Mouse (Mus musculus): ENCODE measurements around the gene Nudt21. TPM values are rescaled to one million over a fixed set of nuclear protein-coding genes. Genes with fewer than 3 reads are reported as not detected.
A peak's percentile ranks its signal among the peaks of the same experiment; 100 is the strongest.
"Not testable (repeated sequence)": the region's sequence is repeated elsewhere in the genome, so short reads cannot be mapped to it uniquely, and the experiment has no call there.

Gene Nudt21
- total RNA-seq (2021) = 10 to 100 TPM; 52.5 to 53.9 TPM
- long read RNA-seq, experiment 1, full-length matches to known transcripts = 27 of 28 reads
- long read RNA-seq, experiment 1, partial matches to known transcripts = 1 of 28 reads
- long read RNA-seq, experiment 1, other reads (novel, unspliced or antisense) = 0 of 28 reads
- long read RNA-seq, experiment 2, full-length matches to known transcripts = 26 of 31 reads
- long read RNA-seq, experiment 2, partial matches to known transcripts = 1 of 31 reads
- long read RNA-seq, experiment 2, other reads (novel, unspliced or antisense) = 4 of 31 reads

DNA sequence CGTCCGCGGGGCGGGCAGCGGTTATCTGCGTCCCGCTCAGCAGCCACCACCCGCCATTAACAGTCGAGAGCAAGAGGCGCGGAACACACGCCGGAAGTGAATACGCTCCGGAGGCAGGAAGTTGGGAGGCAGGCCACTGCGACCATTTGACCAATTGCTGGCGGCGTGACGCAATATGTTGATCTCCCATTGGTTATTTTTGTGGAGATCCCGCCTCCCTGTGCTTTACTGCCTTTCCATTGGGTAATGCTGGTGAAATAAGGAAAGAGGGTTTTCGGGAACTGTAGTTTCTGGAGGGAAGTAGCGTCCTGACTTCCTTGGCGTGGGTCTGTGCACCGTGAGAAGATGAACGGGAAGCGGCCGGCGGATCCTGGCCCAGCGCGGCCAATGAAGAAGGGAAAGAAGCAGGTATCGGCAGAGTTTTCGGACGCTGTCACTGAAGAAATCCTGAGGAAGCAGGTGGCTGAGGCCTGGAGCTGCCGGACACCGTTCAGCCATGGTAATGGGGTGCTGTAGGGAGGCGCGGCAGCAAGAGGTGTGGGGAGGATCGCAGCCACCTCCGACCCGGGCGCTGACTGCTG is at the start of gene Nudt21, which contains the start of gene Ogfod1:
Gene Nudt21, minus strand, starts transcription at position 88 of the 581 bp plus-strand sequence.
Gene Ogfod1, plus strand, starts transcription at position 255 of the 581 bp plus-strand sequence.
- DNase-seq (ENCODE audit: low spot score in 2 of 2) = peak; percentile 98 to 99
- intact Hi-C loops (cut with DNase I) = no loop called here

DNA sequence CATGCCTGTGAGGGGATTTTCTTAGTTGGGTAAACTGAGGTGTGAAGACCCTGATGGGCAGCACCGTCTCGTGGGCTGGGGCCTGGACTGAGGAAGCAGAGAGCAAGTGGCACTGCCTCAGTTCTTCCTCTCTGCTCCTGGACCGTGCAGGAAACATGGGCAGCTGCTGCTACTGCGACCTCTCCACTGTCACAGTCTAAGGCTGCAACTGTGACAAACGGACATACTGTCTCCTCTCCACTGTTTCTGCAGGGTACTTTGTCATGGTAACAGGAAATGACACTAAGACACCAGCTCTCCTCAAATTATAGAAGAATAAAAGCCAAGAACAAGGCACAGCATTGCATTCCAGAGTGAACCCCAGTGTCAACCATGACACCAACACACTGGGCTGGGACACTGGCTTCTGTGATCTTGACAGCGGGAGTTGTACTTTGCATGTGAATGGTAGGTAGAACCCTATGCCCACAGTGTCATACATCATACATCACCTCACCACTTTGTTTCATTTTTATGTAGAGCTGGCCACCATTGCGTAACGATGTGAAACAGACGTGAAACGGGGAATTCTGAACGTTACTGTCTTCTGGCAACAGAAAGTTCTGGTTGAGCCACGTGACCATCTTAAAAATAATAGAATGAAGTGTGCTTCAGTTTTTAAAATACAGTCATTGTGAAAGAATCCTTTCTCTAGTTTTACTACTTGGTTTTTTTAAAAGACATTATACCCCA is 39.8 kb upstream of the Nudt21 start:
- intact Hi-C loops (cut with DNase I) = no loop called here
- DNase-seq (ENCODE audit: low spot score in 2 of 2) = no peak

DNA sequence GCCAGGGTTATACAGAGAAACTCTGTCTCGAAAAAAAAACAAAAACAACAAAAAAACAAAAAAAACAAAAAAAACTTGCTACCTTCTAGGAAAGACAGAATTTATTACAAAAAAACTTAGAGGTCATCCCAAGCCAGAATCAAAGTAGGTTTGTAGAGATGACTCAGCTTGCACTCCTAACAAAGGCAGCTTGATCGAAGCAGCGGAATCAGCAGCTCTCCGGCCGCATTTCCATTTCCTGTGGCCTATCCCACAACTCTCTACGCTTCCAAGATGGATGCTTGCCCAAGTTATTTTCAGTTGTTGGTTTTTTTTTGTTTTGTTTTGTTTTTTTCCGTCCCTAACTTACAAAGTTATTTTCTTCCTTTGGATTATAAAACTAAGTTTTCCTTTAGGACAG is 32.0 kb upstream of the Nudt21 start:
- DNase-seq (ENCODE audit: low spot score in 2 of 2) = no peak
- intact Hi-C loops (cut with DNase I) = no loop called here

DNA sequence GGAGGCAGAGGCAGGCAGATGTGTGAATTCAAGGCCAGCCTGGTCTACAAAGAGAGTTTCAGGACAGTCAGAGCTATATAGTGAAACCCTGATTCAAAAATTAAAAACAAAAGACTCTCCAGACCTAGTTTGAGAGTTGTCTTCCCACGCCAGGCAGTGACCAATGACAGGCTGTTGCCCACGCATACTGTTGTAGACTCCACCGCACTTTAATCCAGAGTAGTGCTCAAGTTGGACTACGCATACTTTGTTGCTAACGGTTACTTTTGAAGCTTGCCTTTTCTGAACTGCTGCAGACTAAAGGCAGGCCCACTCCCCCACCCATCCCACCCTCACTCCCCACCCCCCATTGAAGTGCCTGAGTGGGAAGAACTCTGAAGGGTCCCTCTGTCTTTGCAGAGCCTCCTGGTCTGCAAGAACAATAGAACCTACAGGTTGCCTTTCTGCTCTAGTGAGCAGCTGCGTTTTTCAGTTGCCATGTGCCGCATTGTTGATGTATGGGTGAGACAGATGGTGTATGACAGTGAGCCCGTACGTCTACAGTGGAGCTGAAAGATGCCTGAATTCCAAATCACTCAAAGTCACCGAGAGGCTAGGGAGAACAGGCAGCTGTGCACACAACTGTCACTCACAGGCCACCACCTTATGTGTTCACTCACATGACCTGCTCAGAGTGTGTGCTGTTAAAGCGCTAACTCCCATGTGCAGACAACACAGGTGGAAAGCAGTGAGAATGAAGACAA is 29.5 kb upstream of the Nudt21 start:
- intact Hi-C loops (cut with DNase I) = no loop called here
- DNase-seq (ENCODE audit: low spot score in 2 of 2) = peak in 1 of 2 experiments; percentile 27

DNA sequence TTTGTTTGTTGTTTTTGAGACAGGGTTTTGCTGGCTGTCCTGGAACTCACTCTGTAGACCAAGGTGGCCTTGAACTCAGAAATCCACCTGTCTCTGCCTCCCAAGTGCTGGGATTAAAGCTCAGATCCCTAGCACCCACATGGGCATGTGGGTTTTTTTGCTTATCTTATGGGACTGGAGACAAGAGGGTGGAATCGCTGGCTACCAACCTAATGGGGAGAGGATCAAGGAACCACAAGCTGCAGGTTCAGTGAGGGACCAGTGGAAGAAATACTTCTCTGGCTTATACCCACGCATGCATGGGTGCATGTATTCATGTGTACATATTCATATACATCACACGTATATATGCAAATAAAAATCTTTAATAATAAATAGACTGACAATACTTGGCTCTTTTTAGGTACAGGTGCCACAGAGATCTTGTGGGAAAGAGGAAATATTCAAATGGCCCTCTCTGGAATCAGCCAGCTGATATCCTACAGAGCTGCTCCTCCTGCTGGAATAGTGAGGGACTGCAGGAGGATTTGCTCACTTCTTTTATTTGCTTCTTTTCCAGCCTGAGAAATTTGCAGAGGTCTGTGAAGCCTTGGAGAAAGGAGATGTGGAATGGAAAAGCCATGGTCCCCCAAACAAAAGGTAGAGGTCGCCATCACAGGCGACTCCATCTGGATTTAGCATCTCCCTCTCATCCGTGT is 20.5 kb upstream of the Nudt21 start:
- intact Hi-C loops (cut with DNase I) = no loop called here
- peak; percentile 76 to 78 for DNase-seq (ENCODE audit: low spot score in 2 of 2)

DNA sequence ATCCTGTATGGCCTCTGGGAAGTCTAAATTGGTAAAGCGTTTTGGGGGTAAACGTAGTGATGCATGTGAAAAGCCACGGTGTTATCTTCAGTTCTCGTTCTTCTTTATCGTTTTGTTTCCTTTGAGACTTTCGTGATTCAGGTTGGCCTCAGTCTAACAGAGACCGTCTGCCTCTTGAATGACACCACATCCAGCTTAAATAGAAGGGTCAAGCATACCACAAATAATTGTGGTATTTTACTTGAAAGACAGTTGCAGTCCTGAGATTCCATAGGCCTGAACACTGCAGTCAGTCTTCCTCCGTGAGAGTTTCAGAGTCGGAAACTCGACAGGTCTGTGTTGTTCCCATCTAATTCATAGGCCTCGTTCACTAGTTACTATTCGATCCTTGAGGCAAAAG is 15.9 kb upstream of the Nudt21 start:
- intact Hi-C loops (cut with DNase I) = no loop called here
- no peak for DNase-seq (ENCODE audit: low spot score in 2 of 2)

DNA sequence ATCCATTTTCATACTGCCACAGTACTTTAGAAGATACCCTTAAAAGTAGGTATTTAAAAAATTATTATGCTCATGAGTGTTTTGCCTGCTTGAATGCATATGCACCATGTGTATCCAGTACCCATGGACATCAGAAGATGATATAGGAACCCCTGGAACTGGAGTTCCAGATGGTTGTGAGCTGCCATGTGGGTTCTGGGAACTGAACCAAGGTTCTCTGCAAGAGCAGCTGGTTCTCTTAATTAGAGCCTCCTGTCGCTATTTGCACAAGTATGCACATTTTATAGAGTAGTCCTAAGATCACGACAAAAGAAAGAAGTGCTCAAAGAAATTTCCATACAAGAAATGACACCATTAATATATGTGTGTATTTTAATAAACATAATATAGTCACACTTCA is 11.0 kb upstream of the Nudt21 start:
- intact Hi-C loops (cut with DNase I) = no loop called here
- no peak for DNase-seq (ENCODE audit: low spot score in 2 of 2)

DNA sequence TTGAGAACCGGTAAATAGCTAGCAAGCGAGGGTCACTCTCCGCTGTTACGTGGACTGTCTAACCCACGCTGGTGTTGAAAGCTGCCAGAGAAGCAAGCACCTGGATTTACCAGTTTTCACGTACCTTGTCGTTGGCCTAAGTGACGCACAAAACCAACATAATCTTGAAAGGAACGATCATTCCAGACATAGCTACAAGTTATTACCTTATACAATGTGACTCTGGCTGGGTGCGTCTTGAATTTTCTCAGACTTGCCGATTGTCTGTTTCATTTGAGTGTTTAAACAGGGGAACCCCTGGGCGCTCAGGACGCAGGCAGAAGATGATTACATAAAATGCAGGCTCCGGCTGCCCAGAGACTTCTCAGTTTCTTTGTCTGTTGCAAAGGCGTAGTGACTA is 975 bp upstream of the Nudt21 start:
- intact Hi-C loops (cut with DNase I) = no loop called here
- no peak for DNase-seq (ENCODE audit: low spot score in 2 of 2)

DNA sequence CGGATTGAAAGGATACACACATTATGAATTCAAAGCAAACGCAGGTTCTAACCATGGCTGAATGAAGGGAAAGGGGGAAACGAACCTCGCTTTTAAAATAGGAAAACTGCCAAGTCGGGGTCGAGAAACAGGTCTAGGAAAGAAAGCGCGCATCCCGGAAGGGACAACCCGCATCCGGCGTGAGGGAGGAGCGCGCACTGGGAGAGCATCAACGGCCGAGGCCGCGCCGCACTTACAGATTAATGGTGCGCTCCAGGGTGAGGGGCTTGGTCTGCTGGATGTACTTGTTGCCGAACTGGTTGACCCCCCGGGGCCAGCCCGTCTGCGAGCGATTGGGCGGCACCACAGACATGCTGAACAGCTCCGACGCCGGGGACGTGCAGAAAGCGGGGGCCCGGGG is 290 bp downstream of the Nudt21 start:
- DNase-seq (ENCODE audit: low spot score in 2 of 2) = peak; percentile 62 to 69
- intact Hi-C loops (cut with DNase I) = not testable (repeated sequence)

DNA sequence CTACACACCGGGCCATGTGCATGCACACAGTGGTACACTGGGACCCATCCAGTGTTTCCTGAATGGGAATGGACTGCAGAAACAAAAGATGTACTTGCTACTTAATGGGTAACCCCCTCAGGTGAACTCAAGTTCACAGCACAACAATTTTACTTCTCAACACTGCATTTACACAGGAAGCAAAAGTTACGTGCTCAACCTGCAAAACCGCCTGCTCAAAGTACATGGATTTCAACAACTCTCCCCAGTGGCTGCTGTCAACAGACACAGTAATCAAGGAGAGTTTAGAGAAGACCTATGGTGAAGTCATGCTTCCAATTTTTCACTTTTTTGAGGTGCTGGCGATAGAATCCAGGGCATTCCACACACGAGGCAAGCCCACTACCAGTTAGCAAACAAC is 1.6 kb downstream of the Nudt21 start:
- DNase-seq (ENCODE audit: low spot score in 2 of 2) = no peak

DNA sequence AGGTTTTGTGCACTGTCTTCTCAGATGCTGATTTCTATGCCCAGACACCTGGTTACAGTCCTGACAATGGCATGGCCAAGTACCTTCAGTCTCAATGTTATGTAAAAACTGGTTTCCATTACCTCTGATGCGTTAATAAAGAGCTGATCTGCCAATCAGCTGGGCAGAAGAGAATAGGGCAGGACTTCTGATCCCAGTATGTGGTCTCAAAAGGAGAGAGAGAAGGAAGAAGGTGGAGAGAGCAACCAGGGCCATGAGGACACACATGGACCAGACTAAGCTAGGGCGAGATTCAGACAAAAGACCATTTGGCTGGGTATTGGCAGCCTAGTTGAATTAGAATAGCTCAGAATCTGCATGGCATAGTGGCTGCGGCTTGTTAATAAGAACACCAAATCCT is 3.2 kb downstream of the Nudt21 start:
- intact Hi-C loops (cut with DNase I) = no loop called here
- no peak for DNase-seq (ENCODE audit: low spot score in 2 of 2)

More for the DNA sequence above, 1.6 kb downstream of the Nudt21 start:
- intact Hi-C loops (cut with DNase I) = no loop called here

DNA sequence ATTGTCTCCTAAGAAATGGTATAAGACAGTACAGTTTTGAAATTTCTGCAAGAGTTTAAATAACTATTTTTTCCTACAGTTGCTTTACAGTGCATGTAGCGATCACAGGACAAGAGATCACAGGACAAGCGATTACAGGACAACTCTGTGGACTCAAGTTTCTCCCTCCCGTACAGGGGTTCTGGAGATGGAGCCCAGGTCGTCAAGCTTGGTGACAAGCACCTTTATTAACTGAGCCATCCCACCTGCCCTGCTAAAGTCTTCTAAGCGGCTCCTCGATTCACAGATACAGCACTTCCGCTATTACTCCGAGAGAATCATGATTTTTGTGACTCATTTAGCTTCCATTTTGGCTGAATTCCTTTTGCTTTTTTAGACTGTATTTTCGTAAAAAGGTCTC is 7.1 kb downstream of the Nudt21 start:
- DNase-seq (ENCODE audit: low spot score in 2 of 2) = no peak
- intact Hi-C loops (cut with DNase I) = no loop called here

DNA sequence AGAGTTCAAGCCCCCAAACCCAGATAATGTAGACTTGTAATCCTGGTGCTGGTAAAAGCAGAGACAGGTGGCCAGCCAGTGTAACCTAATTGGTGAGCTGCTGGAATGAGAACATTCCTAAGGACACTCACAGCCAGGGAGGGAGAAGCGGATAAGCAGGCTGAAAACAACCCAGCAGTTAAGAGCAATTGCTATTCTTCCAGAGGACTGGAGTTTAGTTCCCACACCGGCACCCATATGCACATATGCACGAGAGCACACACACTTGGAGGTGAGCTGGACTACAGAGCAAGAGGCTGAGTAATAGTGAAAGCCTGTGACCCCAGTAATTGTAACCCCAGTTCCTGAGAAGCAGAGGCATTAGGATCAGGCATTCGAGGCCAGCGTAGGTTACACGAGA is 12.9 kb downstream of the Nudt21 start:
- DNase-seq (ENCODE audit: low spot score in 2 of 2) = no peak
- intact Hi-C loops (cut with DNase I) = no loop called here

DNA sequence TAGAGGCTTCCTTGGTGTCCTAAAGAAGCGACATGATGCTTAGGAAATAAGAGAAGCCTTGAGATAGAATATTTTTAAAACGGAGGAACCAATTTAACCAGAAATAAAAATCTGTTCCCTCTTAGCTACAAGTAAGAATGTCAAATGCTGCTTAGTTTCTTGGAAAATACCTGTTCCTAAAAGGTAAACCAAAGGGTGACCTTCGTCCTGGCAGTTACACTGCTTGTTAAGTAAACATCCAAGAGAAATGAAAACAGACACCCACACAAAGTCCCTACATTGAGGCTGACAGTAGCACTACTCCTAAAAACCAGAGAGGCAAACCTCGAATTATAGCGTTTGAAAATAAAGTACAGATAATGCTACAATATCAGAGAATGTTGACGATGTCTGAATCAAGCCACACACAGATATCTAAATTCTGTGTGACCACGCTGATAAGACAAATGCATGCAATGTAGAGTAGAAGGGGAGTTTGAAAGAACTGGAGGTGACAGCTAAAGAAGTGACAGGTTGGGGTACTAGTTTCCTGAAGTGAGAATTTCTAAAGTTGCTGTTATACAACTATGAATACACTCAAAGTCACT is 23.7 kb downstream of the Nudt21 start:
- intact Hi-C loops (cut with DNase I) = no loop called here
- DNase-seq (ENCODE audit: low spot score in 2 of 2) = no peak

DNA sequence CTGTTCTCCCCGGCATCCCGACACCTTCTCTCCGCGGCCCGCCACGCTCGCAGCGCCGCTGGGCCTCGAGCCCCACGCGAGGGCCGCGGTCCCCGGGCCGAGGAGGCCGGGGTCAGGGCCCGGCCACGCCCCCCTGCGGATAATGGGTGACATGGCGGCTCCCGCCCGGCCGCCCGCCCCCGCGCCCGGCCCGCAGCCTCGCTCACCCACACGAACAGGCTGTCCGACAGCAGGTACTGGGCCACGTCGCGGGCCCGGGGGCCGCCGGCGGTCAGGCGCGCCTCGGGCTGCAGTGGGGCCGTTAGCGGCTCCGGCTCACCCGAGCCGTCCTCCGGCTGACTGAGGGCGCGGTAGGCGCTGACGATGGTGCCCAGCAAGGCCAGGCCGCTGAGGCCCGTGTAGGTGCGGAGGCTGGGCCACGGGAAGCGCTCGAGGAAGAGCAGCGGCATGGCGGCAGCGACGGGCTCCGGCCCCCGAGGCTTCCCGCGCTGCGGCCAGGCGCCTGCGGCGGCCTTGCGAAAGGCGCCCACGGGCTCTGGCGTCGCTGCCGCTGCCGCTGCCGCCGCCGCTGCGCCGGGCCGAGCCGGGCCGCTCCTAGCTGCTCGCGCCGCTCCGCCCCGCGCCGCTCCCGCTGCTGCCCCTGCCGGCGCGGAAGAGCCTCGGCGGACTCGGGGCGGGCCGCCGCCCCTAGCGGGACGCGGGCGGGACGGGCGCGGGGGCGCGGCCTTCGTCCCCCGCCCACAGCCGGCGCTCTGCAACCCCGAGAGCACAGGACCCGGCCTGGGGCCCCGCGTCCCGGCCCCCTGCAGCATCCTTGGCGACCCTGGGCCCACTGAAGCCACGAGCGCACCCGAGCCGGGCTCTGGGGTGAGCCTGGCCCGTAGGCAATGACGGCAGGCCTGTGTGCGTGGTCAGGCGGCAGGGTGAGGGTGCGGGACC is 24.5 kb downstream of the Nudt21 start, which contains the start of gene Amfr:
Gene Amfr, minus strand, starts transcription at position 830 of the 939 bp plus-strand sequence.
- intact Hi-C loops (cut with DNase I) = no loop called here
- peak; percentile 34 to 45 for DNase-seq (ENCODE audit: low spot score in 2 of 2)

DNA sequence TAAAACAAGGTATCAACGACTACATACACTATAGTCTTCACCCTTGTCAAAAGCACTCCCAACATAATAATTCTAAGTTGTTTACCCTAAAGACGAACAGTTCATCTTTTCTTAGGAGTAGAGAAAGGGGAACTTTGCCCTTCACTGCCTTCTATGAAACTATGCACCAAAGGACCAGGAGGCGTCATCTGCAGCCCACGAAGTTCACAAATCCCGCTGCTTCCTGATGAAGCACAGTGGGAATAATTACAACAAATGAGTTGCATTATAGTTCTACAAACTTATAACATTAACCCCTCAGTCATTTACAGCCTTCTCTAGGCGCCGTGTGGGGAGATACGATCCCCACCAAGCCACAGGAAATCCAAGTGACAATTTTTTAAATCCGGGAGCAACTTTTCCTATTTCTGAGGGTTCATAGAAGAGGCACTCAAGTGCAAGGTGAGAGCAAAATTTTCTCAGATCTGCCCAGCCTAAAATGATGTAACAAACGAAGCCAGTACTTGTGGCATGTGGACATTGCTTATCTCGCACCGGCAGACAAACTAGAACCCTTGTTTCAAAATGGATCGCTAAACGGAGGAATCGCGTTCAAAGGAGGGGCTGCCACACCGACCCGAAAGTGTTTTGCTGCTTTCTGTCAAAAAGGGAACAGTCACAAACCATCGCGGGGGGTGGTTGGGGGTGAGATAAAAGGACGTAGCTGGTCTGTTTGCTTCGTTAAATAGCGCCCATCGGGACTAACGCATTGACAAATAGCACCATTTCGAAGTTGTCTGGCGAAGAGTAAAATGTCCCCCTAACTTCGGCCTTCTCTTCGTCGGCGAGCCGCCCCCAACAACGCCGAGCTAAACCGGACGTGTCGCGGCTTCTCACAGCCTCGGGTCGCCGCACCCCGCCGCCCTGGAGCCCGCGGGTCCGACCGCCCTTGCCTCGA is 25.5 kb downstream of the Nudt21 start:
- no peak for DNase-seq (ENCODE audit: low spot score in 2 of 2)
- intact Hi-C loops (cut with DNase I) = no loop called here

Data from left cerebral cortex, postnatal 14 days (tissue).